Comparison of ENCODE assay signal across 8 mouse cellular contexts in genomic region chr6:117840686-117841510, GRCm38 (mm10). TPM values are rescaled to one million over a fixed set of nuclear protein-coding genes. Genes with fewer than 3 reads are reported as not detected.
A peak's percentile ranks its signal among the peaks of the same experiment; 100 is the strongest.
DNase-seq lines count a peak whose midpoint lies in the region; ATAC-seq lines count a peak whose summit lies in the region.

Zfp637 (plus strand) TSS chr6:117841180.

- H3K27me3 ChIP-seq in heart, embryonic 13.5 days (replicated peaks): no peaks in the 10 kb centered on the region
- no peaks in the 10 kb centered on the region for H3K27me3 ChIP-seq in liver, embryonic 12.5 days (replicated peaks)
- H3K27me3 ChIP-seq in stomach, embryonic 16.5 days (ENCODE audit: control insufficient read depth, insufficient read depth, low read length): no peaks in the 10 kb centered on the region

- WGBS in heart, embryonic 13.5 days: under 1% methylated on average over 66 of the region's 66 CpGs
- under 1% methylated on average over 66 of the region's 66 CpGs for WGBS in liver, embryonic 12.5 days (ENCODE audit: insufficient replicate concordance)
- under 1% methylated on average over 66 of the region's 66 CpGs for WGBS in stomach, embryonic 16.5 days

- DNase-seq in CD4-positive helper T cell, adult 2 months (ENCODE audit: low read depth, low spot score): peak; percentile 90
- peak; percentile 16 for DNase-seq in fat pad, adult 2 months (ENCODE audit: extremely low read depth, low read depth, low spot score)
- peak; percentile 97 for DNase-seq in kidney, postnatal 10 days
- peak; percentile 93 for DNase-seq in neural tube, embryonic 10.5 days (ENCODE audit: extremely low spot score, low spot score)

- peaks cover 32% of the 10 kb centered on the region for H3K36me3 ChIP-seq in heart, embryonic 13.5 days
- H3K36me3 ChIP-seq in liver, embryonic 12.5 days: peaks cover 28% of the 10 kb centered on the region
- H3K36me3 ChIP-seq in stomach, embryonic 16.5 days (ENCODE audit: control insufficient read depth, insufficient read depth, low read length): peaks cover 22% of the 10 kb centered on the region

- ATAC-seq in heart, embryonic 13.5 days (ENCODE audit: extremely low read depth, insufficient number of reproducible peaks, low FRiP score, low TSS enrichment): peak; percentile 91
- ATAC-seq in liver, embryonic 12.5 days: peak; percentile 93
- peak; percentile 97 for ATAC-seq in stomach, embryonic 16.5 days (ENCODE audit: insufficient read depth, low FRiP score)

- no peaks in the 10 kb centered on the region for H3K4me1 ChIP-seq in brown adipose tissue, adult 24 weeks (ENCODE audit: control insufficient read depth, insufficient read depth, insufficient read length, low read length)
- peaks cover 10% of the 10 kb centered on the region for H3K4me1 ChIP-seq in heart, embryonic 13.5 days
- peaks cover 48% of the 10 kb centered on the region for H3K4me1 ChIP-seq in liver, embryonic 12.5 days
- no peaks in the 10 kb centered on the region for H3K4me1 ChIP-seq in stomach, embryonic 16.5 days (ENCODE audit: control insufficient read depth, insufficient read depth, low read length)

- H3K4me2 ChIP-seq in heart, embryonic 13.5 days: peak within 1 kb of the TSS; percentile 92
- peak within 1 kb of the TSS; percentile 92 for H3K4me2 ChIP-seq in liver, embryonic 12.5 days
- peak within 1 kb of the TSS; percentile 75 for H3K4me2 ChIP-seq in stomach, embryonic 16.5 days (ENCODE audit: low read depth, low read length)

- no peaks in the 10 kb centered on the region for H3K9me3 ChIP-seq in heart, embryonic 13.5 days
- H3K9me3 ChIP-seq in liver, embryonic 12.5 days (replicated peaks): no peaks in the 10 kb centered on the region
- no peaks in the 10 kb centered on the region for H3K9me3 ChIP-seq in stomach, embryonic 16.5 days (replicated peaks; ENCODE audit: control insufficient read depth, low read length)

- H3K27ac ChIP-seq in brown adipose tissue, adult 24 weeks (replicated peaks; ENCODE audit: low read depth, low read length): peak within 1 kb of the TSS; percentile 83
- H3K27ac ChIP-seq in heart, embryonic 13.5 days (replicated peaks): peak within 1 kb of the TSS; percentile 95
- peak within 1 kb of the TSS; percentile 92 for H3K27ac ChIP-seq in liver, embryonic 12.5 days
- H3K27ac ChIP-seq in stomach, embryonic 16.5 days (ENCODE audit: low read length): peak within 1 kb of the TSS; percentile 91

- peak within 1 kb of the TSS; percentile 98 for H3K9ac ChIP-seq in heart, embryonic 13.5 days
- H3K9ac ChIP-seq in liver, embryonic 12.5 days: peak within 1 kb of the TSS; percentile 97
- H3K9ac ChIP-seq in stomach, embryonic 16.5 days (ENCODE audit: low read length): peak within 1 kb of the TSS; percentile 98

- peak within 1 kb of the TSS; percentile 97 for H3K4me3 ChIP-seq in brown adipose tissue, adult 24 weeks (ENCODE audit: insufficient read depth, low read depth, low read length)
- H3K4me3 ChIP-seq in heart, embryonic 13.5 days: peak within 1 kb of the TSS; percentile 95
- peak within 1 kb of the TSS; percentile 95 for H3K4me3 ChIP-seq in liver, embryonic 12.5 days
- H3K4me3 ChIP-seq in stomach, embryonic 16.5 days (replicated peaks; ENCODE audit: low read length): peak within 1 kb of the TSS; percentile 95

RNA-seq across cellular contexts. Expression of gene Zfp637, which starts in this region (rescaled TPM):
- polyA plus RNA-seq in brown adipose tissue, adult 24 weeks (2012; ENCODE audit: insufficient read depth, insufficient read length, missing spikeins): 31.5 and 40.5 TPM in 2 replicates
- polyA plus RNA-seq in heart, embryonic 13.5 days (2015; fragmentation: Nextera tagmentation; extraction: Ambion mirVana): 64.5 and 64.7 TPM in 2 replicates
- polyA plus RNA-seq in liver, embryonic 12.5 days (2016; fragmentation: Nextera tagmentation; extraction: Ambion mirVana): 40.4 and 48.6 TPM in 2 replicates
- 86.2 and 92.3 TPM in 2 replicates for polyA plus RNA-seq in stomach, embryonic 16.5 days (2015; fragmentation: Nextera tagmentation; extraction: Ambion mirVana)

Comparison
In these comparisons a context has a peak if more than half of its experiments do, and no peak if none do; other contexts are left out.
1. Peak in every context shown above with its lines: DNase-seq, ATAC-seq, H3K4me3 ChIP-seq and H3K27ac ChIP-seq.
2. DNase-seq: peak in every context shown above with its lines; median percentile 97 in kidney, postnatal 10 days; 93 in neural tube, embryonic 10.5 days; 90 in CD4-positive helper T cell, adult 2 months; 16 in fat pad, adult 2 months.